Mouse (Mus musculus) thymus, postnatal 25 days (tissue): ENCODE measurements around the gene 9130213A22Rik.

Experiments
- DNase-seq: peaks from one replicate; pipeline ENCODE4 v3.0.0; 2022

9130213A22Rik gene

DNA sequence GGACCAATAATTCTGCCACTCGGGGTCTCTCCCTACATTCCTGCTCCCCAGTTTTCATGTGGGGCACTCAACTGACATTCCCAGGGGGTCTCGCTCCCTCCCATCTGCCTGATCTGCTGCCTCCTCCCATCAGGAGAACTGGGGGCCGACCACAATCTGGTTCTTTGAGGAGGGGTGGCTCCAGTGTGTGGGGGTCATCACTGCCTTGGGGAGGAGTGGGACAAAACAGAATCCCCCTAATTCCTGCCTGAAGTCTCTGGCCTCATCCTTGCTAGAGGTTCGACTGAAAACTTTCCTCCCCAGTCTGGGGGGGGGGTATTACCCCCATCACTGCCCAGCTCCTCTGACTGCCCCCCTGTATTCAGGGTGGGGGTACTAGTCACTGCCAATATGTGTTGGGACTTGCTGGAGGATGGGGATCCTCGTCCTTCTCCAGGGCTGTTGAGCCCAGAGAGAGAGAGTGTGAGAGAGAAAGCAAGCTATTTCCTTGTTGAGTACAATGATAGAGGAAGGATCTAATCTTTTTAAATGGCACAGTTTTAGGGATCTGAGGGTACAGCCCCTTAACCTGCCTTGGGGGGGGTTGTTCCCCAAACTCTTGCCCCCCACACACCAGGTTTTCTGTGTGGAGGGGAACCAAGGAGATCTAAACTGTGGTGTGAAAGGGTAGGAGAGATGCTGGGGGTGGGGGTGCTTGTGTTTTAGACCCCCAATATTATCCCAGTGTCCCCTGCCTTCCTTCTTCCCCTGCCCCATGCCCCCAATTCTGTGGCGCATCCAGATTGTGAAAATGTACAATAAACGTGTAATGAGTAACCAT is 30.6 kb downstream of the 9130213A22Rik start:
- no peak for DNase-seq

GRCm38 (mm10) chr11:69090367-69090766 is 32.0 kb downstream of the 9130213A22Rik start:
- DNase-seq, result no peak

DNA sequence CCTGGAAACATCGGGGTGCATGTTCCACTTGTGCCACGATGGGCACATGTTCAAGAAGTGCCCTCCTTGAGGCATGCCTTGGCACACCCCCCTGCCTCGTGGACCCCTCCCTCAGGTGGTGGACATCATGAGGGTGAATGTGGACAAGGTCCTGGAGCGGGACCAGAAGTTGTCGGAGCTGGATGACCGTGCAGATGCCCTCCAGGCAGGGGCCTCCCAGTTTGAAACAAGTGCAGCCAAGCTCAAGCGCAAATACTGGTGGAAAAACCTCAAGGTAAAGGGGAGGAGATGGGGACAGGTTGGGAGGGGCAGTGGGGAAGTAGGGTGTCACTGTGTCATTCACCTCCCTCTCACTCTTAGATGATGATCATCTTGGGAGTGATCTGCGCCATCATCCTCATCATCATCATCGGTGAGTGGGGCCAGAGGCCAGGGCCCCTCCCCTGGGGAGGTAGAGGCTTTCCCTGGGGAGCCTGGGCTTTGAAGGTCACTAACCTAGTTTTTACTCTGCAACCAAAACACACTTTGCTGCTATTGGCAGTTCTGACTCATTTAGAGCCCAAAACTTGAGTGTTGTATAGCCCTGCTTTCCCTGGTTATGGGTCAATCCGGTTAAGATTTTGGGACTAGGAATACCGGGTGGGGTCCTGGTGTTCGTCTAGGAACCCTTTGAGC is 32.6 kb downstream of the 9130213A22Rik start:
- DNase-seq, result no peak

DNA sequence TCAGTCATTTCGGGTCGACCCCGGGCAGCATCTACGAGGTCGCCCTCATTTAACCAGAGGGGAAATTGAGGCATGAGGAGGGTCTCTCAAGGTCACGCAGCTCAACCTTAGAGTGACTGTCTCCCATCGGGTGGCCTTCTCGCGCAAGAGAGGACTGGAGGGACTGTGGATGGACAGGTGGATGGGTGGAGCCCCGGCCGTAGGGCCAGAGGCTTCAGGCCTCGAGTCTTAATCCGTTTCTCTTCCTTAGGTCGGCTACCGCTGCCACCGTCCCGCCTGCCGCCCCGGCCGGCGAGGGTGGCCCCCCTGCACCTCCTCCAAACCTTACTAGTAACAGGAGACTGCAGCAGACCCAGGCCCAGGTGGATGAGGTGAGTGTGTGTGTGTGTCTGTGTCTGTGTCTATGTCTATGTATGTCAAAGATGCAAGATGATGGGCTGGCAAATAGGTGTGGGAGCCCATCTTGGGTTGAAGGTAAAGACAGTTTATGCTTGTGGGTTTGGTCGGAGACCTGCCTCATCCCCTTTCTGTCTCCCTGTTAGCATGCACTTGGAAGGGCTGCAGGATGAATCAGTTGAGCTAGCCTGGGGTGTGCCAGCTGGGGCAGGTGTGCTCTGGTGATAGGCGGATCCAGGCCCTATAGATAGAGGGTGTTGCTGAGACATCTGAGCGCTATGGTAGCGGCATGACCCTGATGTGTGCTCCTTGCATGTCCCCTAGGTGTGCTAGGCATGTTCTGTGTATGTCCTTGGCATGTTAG is 33.4 kb downstream of the 9130213A22Rik start:
- peak; percentile 32 for DNase-seq

- peak; percentile 90 for DNase-seq
Observed at GRCm38 (mm10) chr11:69088103-69088855, 34.1 kb downstream of the 9130213A22Rik start, which contains the start of gene Vamp2. Gene Vamp2, plus strand, starts transcription at chr11:69088490.

GRCm38 (mm10) chr11:69087597-69087996 is 34.8 kb downstream of the 9130213A22Rik start:
- no peak for DNase-seq

- DNase-seq, result no peak
Observed at GRCm38 (mm10) chr11:69087082-69087481, 35.3 kb downstream of the 9130213A22Rik start.

GRCm38 (mm10) chr11:69086390-69086789 is 36.0 kb downstream of the 9130213A22Rik start:
- DNase-seq, result no peak

- DNase-seq, result no peak
Observed at GRCm38 (mm10) chr11:69085608-69086007, 36.8 kb downstream of the 9130213A22Rik start.

DNA sequence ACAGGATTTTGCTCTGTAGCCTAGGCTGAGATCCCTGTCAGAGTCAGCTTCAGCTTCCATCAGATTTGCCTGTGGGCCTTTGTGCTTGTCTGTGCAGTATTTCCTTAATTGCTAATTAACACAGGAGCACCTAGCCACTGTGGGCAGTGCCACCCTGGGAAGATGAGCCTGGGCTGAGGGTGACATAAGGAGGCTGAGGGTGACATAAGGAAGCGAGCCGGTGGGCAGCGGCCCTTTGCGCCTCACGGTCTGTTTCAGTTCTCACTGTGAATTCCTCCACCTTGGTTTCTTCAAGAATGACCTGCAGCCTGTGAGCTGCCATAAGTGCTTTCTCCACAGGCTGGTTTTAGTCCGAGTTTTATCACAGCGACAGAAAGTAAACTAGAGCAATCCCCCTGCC is 40.8 kb downstream of the 9130213A22Rik start:
- DNase-seq, result no peak

- DNase-seq, result no peak
Observed at GRCm38 (mm10) chr11:69080855-69081222, 41.5 kb downstream of the 9130213A22Rik start.

GRCm38 (mm10) chr11:69080102-69080854 is 42.1 kb downstream of the 9130213A22Rik start:
- no peak for DNase-seq

- DNase-seq, result no peak
Observed at GRCm38 (mm10) chr11:69078805-69079438, 43.5 kb downstream of the 9130213A22Rik start.

DNA sequence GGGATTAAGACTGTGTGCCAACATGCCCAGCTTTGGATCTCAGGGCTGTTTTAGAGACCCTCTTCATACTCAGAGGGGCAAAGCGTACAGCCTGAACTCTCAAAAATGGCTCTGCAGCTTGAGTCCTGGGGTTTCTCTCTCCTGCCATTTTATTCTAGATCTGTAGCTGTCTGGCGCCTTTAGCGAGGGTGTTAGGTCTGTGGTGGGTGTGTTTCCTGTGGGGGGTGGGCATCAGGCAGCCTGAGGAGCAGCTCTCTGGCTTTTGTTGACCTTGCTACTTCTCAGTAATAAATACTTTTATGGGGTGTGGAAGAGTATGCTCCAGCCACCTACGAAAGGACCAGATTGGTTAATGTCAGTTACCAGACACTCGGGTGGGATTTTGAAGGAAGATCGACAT is 44.3 kb downstream of the 9130213A22Rik start:
- no peak for DNase-seq

DNA sequence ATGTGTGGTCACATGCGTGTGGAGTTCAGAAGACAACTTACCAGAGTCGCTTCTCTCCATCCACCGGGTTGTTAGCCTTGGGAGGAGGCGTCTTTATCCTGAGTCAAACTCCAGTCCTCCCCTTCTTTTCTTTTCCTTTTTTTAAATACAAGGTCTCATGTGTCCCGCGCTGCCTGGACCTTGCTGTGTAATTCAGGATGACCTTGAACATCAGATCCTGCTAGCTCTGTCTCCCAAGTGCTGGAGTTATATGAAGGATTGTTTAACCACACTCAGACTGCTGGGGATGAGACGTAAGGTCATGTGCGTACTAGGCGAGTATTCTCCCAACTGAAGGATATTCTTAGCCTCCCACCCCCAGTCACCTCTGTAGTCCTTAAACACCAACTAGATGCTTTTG is 45.1 kb downstream of the 9130213A22Rik start:
- DNase-seq, result no peak

- DNase-seq, result no peak
Observed at GRCm38 (mm10) chr11:69076572-69076971, 45.8 kb downstream of the 9130213A22Rik start.

DNA sequence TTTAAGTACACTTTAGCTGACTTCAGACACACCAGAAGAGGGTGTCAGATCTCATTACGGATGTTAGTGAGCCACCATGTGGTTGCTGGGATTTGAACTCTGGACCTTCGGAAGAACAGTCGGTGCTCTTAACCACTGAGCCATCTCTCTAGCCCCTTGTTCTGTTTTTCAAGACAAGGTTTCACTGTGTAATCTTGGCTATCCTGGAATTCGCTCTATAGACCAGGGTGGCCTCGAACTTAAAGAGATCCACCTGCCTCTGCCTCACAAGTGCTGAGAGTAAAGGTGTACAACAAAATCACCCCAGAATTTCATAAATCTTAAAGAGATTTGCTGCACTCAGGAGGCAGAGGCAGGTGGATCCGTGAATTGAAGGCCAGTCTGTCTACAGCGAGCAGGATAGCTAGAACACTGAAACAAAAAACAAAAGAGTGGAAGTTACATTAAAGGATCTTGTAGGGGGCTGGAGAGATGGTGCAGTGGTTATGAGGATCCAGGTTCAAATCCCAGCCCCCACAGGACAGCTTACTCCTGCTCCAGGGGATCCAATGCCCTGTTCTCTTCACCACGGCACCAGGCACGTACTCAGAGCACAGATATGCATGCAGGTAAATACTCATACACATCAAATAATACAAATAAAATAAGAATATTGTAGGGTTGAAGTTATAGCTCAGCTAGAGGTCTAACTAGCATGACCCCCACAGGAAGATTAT is 46.5 kb downstream of the 9130213A22Rik start:
- no peak for DNase-seq

DNA sequence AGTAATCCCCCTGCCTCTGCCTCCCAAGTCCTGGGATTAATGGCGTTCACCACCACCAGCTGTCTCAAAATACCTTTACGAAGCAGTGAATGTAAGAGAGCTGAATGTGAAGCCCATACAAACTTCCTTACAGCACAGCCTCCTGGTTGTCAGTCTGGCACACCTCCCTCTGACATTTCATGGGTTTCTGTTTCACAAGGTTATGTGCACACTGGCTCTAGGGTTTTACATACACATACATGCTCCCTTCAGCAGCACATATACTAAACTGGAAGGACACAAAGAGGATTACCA is 47.7 kb downstream of the 9130213A22Rik start:
- no peak for DNase-seq

DNA sequence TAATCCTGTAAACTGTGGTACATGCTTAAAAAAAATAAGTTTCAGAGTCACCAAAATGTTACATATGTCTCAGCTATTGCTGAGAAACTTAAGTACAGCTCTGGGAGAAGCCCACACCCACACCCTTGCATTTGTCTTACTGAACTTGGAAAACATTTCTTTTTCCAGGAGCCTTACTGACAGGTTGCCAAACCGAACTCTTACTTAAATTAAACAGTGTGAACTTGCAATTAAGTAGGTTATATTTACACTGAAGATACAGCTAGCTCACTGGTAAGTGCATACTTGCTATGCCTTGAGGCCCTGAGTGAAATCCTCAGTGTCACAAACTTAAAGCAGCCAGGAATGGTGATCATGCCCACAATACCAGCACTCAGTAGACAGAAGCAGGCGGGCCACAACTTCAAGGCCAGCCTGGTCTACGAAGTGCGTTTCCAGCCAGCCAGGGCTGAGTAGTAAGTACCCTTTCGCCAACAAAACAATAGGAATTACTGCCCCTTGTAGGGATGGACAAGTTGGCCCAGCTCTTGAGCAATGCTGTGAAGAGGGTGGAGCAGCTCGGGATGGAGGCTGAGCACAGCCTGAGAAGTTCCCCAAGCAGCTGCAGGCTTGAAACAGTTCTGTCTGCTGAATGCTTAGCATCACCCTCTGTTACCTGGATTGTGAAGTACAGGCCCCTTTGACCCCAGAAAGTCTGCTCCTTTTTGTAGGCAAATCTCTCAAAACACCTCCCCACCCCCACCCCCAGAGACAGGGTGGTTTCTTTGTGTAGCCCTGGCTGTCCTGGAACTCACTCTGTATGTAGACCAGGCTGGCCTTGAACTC is 48.2 kb downstream of the 9130213A22Rik start:
- DNase-seq, result no peak
